Mouse (Mus musculus) MEL (cell line): ENCODE measurements around the gene Mroh7.

ENCODE experiments used
- BHLHE40 ChIP-seq: IDR thresholded peaks from 2 replicates; pipeline ENCODE4 v1.6.1; 2012; ENCODE audit warnings: low read depth, mild to moderate bottlenecking, inconsistent platforms, low read length, improper control_type of control experiment, borderline replicate concordance
- CTCF ChIP-seq, 3 experiments: IDR thresholded peaks in 2 of 3; conservative IDR thresholded peaks in 1 of 3; 2 replicates each; pipeline ENCODE4 v1.5.1; 2011 to 2012; ENCODE audit warnings: low read length in 3 of 3, low read depth in 2 of 3, mild to moderate bottlenecking in 2 of 3, improper control_type of control experiment in 1 of 3, inconsistent platforms in 1 of 3, mixed read lengths in 1 of 3, moderate library complexity in 1 of 3; ENCODE audit not compliant: control insufficient read depth in 1 of 3, insufficient read depth in 1 of 3, poor library complexity in 1 of 3, severe bottlenecking in 1 of 3
- EP300 ChIP-seq, 2 experiments: IDR thresholded peaks; 2 replicates each; pipeline ENCODE4 v1.6.1; 2011; ENCODE audit warnings: improper control_type of control experiment in 2 of 2, low read length in 2 of 2, low read depth in 1 of 2, mild to moderate bottlenecking in 1 of 2
- GATA1 ChIP-seq: IDR thresholded peaks from 2 replicates; pipeline ENCODE4 v1.6.1; 2011; ENCODE audit warnings: low read depth, low read length, improper control_type of control experiment
- HCFC1 ChIP-seq: IDR thresholded peaks from 2 replicates; pipeline ENCODE4 v1.6.1; 2012; ENCODE audit warnings: low read depth, mild to moderate bottlenecking, inconsistent platforms, low read length, improper control_type of control experiment, moderate library complexity
- MAX ChIP-seq: IDR thresholded peaks from 2 replicates; pipeline ENCODE4 v1.6.1; 2011; ENCODE audit warnings: low read length, improper control_type of control experiment
- POLR2A ChIP-seq, 2 experiments: IDR thresholded peaks; 2 replicates each; pipeline ENCODE4 v1.6.1; 2011 to 2012; ENCODE audit warnings: low read length in 2 of 2, mild to moderate bottlenecking in 2 of 2, control low read depth in 1 of 2, improper control_type of control experiment in 1 of 2, low read depth in 1 of 2, moderate library complexity in 1 of 2; ENCODE audit not compliant: control insufficient read depth in 1 of 2, insufficient read depth in 1 of 2, poor library complexity in 1 of 2
- RAD21 ChIP-seq: IDR thresholded peaks from 2 replicates; pipeline ENCODE4 v1.6.1; 2011; ENCODE audit warnings: mild to moderate bottlenecking, low read depth, low read length, improper control_type of control experiment
- SMC3 ChIP-seq: IDR thresholded peaks from 2 replicates; pipeline ENCODE4 v1.6.1; 2011; ENCODE audit warnings: low read depth, low read length, improper control_type of control experiment
- TAL1 ChIP-seq: IDR thresholded peaks from 2 replicates; pipeline ENCODE4 v1.6.1; 2012; ENCODE audit warnings: mild to moderate bottlenecking, inconsistent platforms, low read length, moderate library complexity, mixed read lengths
- ZC3H11A ChIP-seq: IDR thresholded peaks from 2 replicates; pipeline ENCODE4 v1.6.1; 2012; ENCODE audit warnings: low read depth, mild to moderate bottlenecking, inconsistent platforms, low read length, improper control_type of control experiment
- ZMIZ1 ChIP-seq: IDR thresholded peaks from 2 replicates; pipeline ENCODE4 v1.6.1; 2012; ENCODE audit warnings: low read depth, mild to moderate bottlenecking, inconsistent platforms, low read length, improper control_type of control experiment, moderate library complexity
- ZNF384 ChIP-seq: IDR thresholded peaks from 2 replicates; pipeline ENCODE4 v1.6.1; 2012; ENCODE audit warnings: low read depth, mild to moderate bottlenecking, inconsistent platforms, low read length, improper control_type of control experiment

GRCm38 (mm10) chr4:106676749-106677148 lies 54.0 kb downstream of the Mroh7 start:
- TF ChIP-seq SMC3, result no peak
- no peak for TF ChIP-seq ZMIZ1
- TF ChIP-seq EP300 (IDR thresholded peaks at IDR 0.05; ENCODE audit: low read depth in 1 of 2, low read length in 2 of 2), result no peak
- TF ChIP-seq CTCF (IDR thresholded peaks at IDR 0.05 in 2 of 3, conservative IDR thresholded peaks at IDR 0.05 in 1 of 3; ENCODE audit: control insufficient read depth in 1 of 3, insufficient read depth in 1 of 3, low read depth in 2 of 3, low read length in 3 of 3, poor library complexity in 1 of 3, severe bottlenecking in 1 of 3), result no peak
- TF ChIP-seq ZC3H11A, result no peak
- no peak for TF ChIP-seq POLR2A (IDR thresholded peaks at IDR 0.05; ENCODE audit: control insufficient read depth in 1 of 2, insufficient read depth in 1 of 2, low read depth in 1 of 2, low read length in 2 of 2, poor library complexity in 1 of 2)
- no peak for TF ChIP-seq RAD21
- no peak for TF ChIP-seq HCFC1
- TF ChIP-seq GATA1, result no peak
- no peak for TF ChIP-seq BHLHE40
- TF ChIP-seq ZNF384, result no peak
- no peak for TF ChIP-seq TAL1
- no peak for TF ChIP-seq MAX
